Mouse (Mus musculus) erythroblast, embryonic 14.5 days (primary cell): ENCODE measurements around the gene Map3k12. TPM values are rescaled to one million over a fixed set of nuclear protein-coding genes. Genes with fewer than 3 reads are reported as not detected.

ENCODE experiments used
- H3K27me3 ChIP-seq: 2 replicates; pipeline ENCODE4 v1.6.1; 2012; ENCODE audit warnings: inconsistent platforms; ENCODE audit not compliant: control insufficient read depth
- H3K36me3 ChIP-seq: 2 replicates; pipeline ENCODE4 v1.6.1; 2012; ENCODE audit warnings: mild to moderate bottlenecking, inconsistent platforms; ENCODE audit not compliant: control insufficient read depth
- H3K4me1 ChIP-seq: 2 replicates; pipeline ENCODE4 v1.6.1; 2012; ENCODE audit warnings: inconsistent platforms; ENCODE audit not compliant: control insufficient read depth
- H3K4me3 ChIP-seq: replicated peaks from 2 replicates; pipeline ENCODE3; 2012; ENCODE audit warnings: moderate library complexity, mild to moderate bottlenecking, inconsistent platforms
- H3K9me3 ChIP-seq: 2 replicates; pipeline ENCODE4 v1.6.1; 2012; ENCODE audit warnings: low read length, inconsistent platforms, mixed read lengths; ENCODE audit not compliant: control insufficient read depth
- GATA1 ChIP-seq: IDR thresholded peaks from 2 replicates; pipeline ENCODE4 v1.6.1; 2012; ENCODE audit warnings: low read length, inconsistent platforms, mixed read lengths
- TAL1 ChIP-seq: IDR thresholded peaks from 3 replicates; pipeline ENCODE4 v1.6.1; 2012; ENCODE audit warnings: low read length, inconsistent platforms, mixed read lengths
- polyA plus RNA-seq: library from polyadenylated mRNA; stranded (reverse); fragments of >175 nt; gene quantifications from 2 replicates; pipeline ENCODE4 v1.2.3, GENCODE M21; 2012

Map3k12 gene
- polyA plus RNA-seq, 1 experiment = 0.01 TPM

DNA sequence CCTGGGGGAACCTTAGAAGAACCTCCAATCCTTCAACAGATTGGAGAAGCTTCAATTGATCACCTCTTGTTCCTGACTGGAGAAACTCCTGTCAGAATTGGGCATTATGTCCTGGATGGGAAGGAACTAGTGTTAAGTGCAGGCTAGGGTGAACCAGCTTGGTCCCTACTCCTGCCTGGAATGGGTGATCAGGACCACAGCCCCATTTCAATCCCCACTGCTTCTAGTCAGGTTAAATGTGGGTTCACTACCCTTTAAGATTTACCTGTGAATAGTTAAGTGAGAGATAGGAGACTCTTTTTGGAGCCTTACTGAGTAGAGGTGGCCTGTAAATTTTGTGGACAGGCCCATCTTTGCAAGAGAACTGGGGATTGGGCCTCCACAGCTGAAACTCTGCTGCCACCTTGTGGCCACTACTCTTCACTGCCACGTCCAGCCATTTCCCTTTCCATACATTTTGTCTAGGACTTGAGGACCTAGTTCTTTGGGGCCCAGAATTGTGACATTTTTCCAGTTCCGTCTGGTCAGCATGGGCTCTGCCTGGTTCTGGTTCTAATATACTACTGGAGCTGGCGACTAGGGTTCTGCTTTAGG lies 8.1 kb upstream of the Map3k12 start, which contains the start of gene Npff:
Gene Npff, minus strand, starts transcription at position 51 of the 594 bp plus-strand sequence.
- no peak for TF ChIP-seq TAL1
- TF ChIP-seq GATA1 = no peak
- Histone ChIP-seq H3K4me3 (no peak within 1 kb of the TSS), H3K4me1 (peaks cover 22% of the 10 kb centered on the region), H3K9me3 (no peaks in the 10 kb centered on the region), H3K36me3 (peaks cover 75% of the 10 kb centered on the region), H3K27me3 (no peaks in the 10 kb centered on the region)

DNA sequence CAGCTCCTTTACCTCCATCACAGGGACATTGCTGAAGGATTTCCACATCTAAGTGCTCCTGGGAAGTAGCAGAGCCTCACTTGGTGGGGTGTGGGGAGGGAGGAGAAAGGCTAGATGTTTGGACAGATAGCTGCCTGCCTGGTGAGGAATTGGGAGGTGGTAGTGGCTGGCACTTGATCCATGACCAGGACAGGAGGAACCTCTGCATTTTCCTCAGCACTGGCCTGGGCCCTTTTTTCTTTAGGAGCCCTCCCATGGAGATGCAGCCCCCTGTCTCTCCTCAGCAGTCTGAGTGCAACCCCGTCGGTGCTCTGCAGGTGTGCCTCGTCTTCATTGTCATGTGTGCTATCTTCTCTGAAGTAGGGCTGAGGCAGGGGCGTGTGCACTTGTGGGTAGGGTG lies 4.6 kb upstream of the Map3k12 start:
- Histone ChIP-seq H3K36me3 (peaks cover 46% of the 10 kb centered on the region), H3K4me3 (no peak overlapping the region), H3K9me3 (no peaks in the 10 kb centered on the region), H3K27me3 (peaks cover 2% of the 10 kb centered on the region), H3K4me1 (peaks cover 48% of the 10 kb centered on the region)
- TF ChIP-seq GATA1 (no peak), TAL1 (no peak)

DNA sequence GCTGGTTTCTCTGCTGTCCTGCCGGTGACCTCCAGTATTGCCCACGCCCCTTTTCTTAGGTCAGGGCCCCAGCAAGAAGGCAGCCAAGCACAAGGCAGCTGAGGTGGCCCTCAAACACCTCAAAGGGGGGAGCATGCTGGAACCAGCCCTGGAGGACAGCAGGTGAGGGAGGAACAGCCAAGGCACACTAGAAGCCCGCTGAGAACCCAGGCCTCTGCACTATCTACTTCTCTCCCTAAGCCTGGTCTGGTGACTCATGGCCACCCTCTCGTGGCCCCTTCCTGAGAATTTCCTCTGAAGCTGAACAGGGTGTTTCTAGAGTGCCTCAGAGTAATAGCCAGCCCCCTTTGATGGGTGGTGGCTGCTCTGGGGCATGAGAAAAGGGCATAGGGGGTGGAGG lies 3.6 kb upstream of the Map3k12 start:
- TF ChIP-seq TAL1 = no peak
- no peak for TF ChIP-seq GATA1
- no peaks in the 10 kb centered on the region for H3K9me3 ChIP-seq
- no peak overlapping the region for H3K4me3 ChIP-seq
- H3K4me1 ChIP-seq = peaks cover 57% of the 10 kb centered on the region
- peaks cover 13% of the 10 kb centered on the region for H3K27me3 ChIP-seq
- peaks cover 46% of the 10 kb centered on the region for H3K36me3 ChIP-seq

GRCm38 (mm10) chr15:102519211-102520141 lies 2.6 kb upstream of the Map3k12 start:
- H3K4me1 ChIP-seq = peaks cover 57% of the 10 kb centered on the region
- H3K4me3 ChIP-seq = peak overlapping the region; percentile 95
- H3K36me3 ChIP-seq = peaks cover 42% of the 10 kb centered on the region
- TF ChIP-seq GATA1 (no peak), TAL1 (no peak)
- H3K27me3 ChIP-seq = peaks cover 15% of the 10 kb centered on the region
- no peaks in the 10 kb centered on the region for H3K9me3 ChIP-seq

DNA sequence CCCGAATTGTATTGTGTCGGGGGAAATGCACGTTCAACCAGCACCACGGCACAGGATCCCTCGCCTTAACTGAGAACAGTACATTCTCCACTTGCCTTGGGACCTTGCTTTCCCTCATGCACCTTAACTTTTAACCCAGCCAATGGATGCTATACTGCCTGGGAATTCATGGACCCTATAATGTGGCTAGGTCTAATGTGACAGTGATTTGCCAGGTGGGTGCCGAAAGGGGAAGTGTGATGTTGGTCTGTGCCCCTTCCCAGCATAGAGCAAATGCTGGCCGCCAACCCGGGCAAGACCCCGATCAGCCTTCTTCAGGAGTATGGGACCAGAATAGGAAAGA lies 2.0 kb upstream of the Map3k12 start:
- Histone ChIP-seq H3K27me3 (peaks cover 15% of the 10 kb centered on the region), H3K4me1 (peaks cover 57% of the 10 kb centered on the region), H3K36me3 (peaks cover 35% of the 10 kb centered on the region), H3K4me3 (peak overlapping the region; percentile 95), H3K9me3 (no peaks in the 10 kb centered on the region)
- TF ChIP-seq TAL1 (no peak), GATA1 (no peak)

- Histone ChIP-seq H3K4me1 (peaks cover 57% of the 10 kb centered on the region), H3K4me3 (peak within 1 kb of the TSS; percentile 95), H3K9me3 (no peaks in the 10 kb centered on the region), H3K27me3 (peaks cover 15% of the 10 kb centered on the region), H3K36me3 (peaks cover 31% of the 10 kb centered on the region)
- TF ChIP-seq TAL1 = no peak
Observed at GRCm38 (mm10) chr15:102517976-102518858, 1.4 kb upstream of the Map3k12 start, which contains the start of gene Tarbp2. Gene Tarbp2 (plus strand): TSS chr15:102518192.

DNA sequence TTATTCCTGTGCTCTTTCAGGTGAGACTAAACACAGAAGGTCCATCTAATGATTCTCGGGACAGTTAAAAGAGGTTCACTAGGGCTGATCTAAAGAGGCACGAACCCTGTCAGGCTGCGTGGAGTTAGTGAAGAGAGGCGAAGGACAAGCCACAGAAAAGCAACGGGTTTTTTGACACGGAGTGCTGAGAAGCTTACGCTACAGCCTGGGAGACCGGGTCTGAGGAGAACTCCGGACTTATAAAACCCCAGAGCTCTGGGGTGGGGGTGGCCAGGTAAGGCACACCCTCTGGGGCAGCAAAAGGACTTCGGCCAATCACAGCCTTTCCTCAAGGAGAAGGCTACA lies 739 bp upstream of the Map3k12 start:
- Histone ChIP-seq H3K27me3 (peaks cover 15% of the 10 kb centered on the region), H3K9me3 (no peaks in the 10 kb centered on the region), H3K36me3 (peaks cover 25% of the 10 kb centered on the region), H3K4me1 (peaks cover 57% of the 10 kb centered on the region), H3K4me3 (peak overlapping the region; percentile 95)
- no peak for TF ChIP-seq TAL1
- no peak for TF ChIP-seq GATA1

DNA sequence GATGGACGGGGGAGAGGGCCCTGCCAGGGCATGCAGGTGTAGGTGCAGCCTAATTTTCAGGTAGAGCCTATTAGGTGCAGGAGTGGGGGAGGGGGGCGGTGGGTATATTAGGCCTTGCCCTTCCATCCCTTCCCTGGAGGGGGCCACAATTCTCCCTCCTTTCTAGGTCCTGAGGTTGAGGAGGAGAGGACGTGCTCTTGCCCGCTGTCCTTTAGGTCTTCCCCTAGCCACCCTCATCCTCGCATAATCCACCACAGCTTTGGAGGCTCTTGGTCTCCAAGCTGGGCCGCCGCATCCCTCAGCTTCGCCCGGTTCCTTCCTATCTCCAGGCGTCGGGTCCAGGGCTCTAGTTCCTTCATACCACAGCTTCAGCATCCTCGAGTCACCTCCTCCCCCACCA lies 571 bp downstream of the Map3k12 start:
- TF ChIP-seq GATA1 = no peak
- TF ChIP-seq TAL1 = no peak
- Histone ChIP-seq H3K4me3 (peak overlapping the region; percentile 95), H3K4me1 (peaks cover 50% of the 10 kb centered on the region), H3K27me3 (peaks cover 26% of the 10 kb centered on the region), H3K9me3 (no peaks in the 10 kb centered on the region), H3K36me3 (peaks cover 12% of the 10 kb centered on the region)
